Mouse (Mus musculus): Measurements from ENCODE around the gene Entpd5.

GRCm38 (mm10) chr12:84392681-84393080, 16.1 kb downstream of the Entpd5 start:
- TF ChIP-seq POLR2A (IDR thresholded peaks at IDR 0.05; ENCODE audit: borderline replicate concordance, control insufficient read depth, low read depth, low read length) (no peak), CTCF (IDR thresholded peaks at IDR 0.05; ENCODE audit: control insufficient read depth, insufficient read depth, low read length) (no peak)
